ENCODE assay signal across 8 mouse cellular contexts in genomic region chr1:59484314-59484713, GRCm38 (mm10). TPM values are rescaled to one million over a fixed set of nuclear protein-coding genes. Genes with fewer than 3 reads are reported as not detected.
A peak's percentile ranks its signal among the peaks of the same experiment; 100 is the strongest.
DNase-seq lines count a peak whose midpoint lies in the region; ATAC-seq and TF ChIP-seq lines count a peak whose summit lies in the region.

No protein-coding gene starts in this region.

- H3K4me2 ChIP-seq in limb, embryonic 11.5 days (ENCODE audit: low read depth, severe bottlenecking): peak overlapping the region; percentile 88
- H3K4me2 ChIP-seq in neural tube, embryonic 15.5 days: peak overlapping the region; percentile 95

- H3K9me3 ChIP-seq in forebrain, embryonic 10.5 days: no peaks in the 10 kb centered on the region
- H3K9me3 ChIP-seq in limb, embryonic 11.5 days (ENCODE audit: control insufficient read depth, low read length): no peaks in the 10 kb centered on the region
- H3K9me3 ChIP-seq in neural tube, embryonic 15.5 days (replicated peaks): no peaks in the 10 kb centered on the region

- H3K27me3 ChIP-seq in forebrain, embryonic 10.5 days (ENCODE audit: poor library complexity, severe bottlenecking): peaks cover 36% of the 10 kb centered on the region
- H3K27me3 ChIP-seq in limb, embryonic 11.5 days (ENCODE audit: control insufficient read depth, insufficient read depth, low read length): no peaks in the 10 kb centered on the region
- peaks cover 2% of the 10 kb centered on the region; the same call in 1 of the 2 replicates for H3K27me3 ChIP-seq in neural tube, embryonic 15.5 days (replicated peaks)

- peak overlapping the region; percentile 94 for H3K27ac ChIP-seq in forebrain, embryonic 10.5 days
- peak overlapping the region; percentile 58 for H3K27ac ChIP-seq in limb, embryonic 11.5 days (replicated peaks; ENCODE audit: low read depth, low read length)
- H3K27ac ChIP-seq in neural tube, embryonic 15.5 days (replicated peaks): peak overlapping the region; percentile 60; the same call in 1 of the 2 replicates

- H3K4me3 ChIP-seq in lung, adult 2 months (replicated peaks; ENCODE audit: extremely low read depth, low read depth, low read length): peak overlapping the region; percentile 79
- peak overlapping the region; percentile 93 for H3K4me3 ChIP-seq in forebrain, embryonic 10.5 days
- H3K4me3 ChIP-seq in limb, embryonic 11.5 days (ENCODE audit: low read depth, low read length): peak overlapping the region; percentile 72
- H3K4me3 ChIP-seq in neural tube, embryonic 15.5 days (replicated peaks): peak overlapping the region; percentile 61

- WGBS in lung, adult 2 months: 37% methylated on average over 21 of the region's 21 CpGs
- 6% methylated on average over 21 of the region's 21 CpGs for WGBS in forebrain, embryonic 10.5 days
- 5% methylated on average over 21 of the region's 21 CpGs for WGBS in limb, embryonic 11.5 days
- 6% methylated on average over 21 of the region's 21 CpGs for WGBS in neural tube, embryonic 15.5 days

- peak overlapping the region; percentile 95 for H3K9ac ChIP-seq in limb, embryonic 11.5 days (ENCODE audit: low read length)
- H3K9ac ChIP-seq in neural tube, embryonic 15.5 days (replicated peaks): peak overlapping the region; percentile 62

- intact Hi-C loops in left cerebral cortex, postnatal 36 days (cut with DNase I): loop anchor here (5.0 kb wide), 2 partner anchors 98 to 138 kb away; no protein-coding TSS in a partner anchor

- peaks cover 10% of the 10 kb centered on the region; the same call in 1 of the 2 replicates for H3K4me1 ChIP-seq in lung, adult 2 months (ENCODE audit: control insufficient read depth, insufficient read depth, low read length)
- peaks cover 96% of the 10 kb centered on the region for H3K4me1 ChIP-seq in forebrain, embryonic 10.5 days
- H3K4me1 ChIP-seq in limb, embryonic 11.5 days (ENCODE audit: control insufficient read depth, insufficient read depth, low read length): peaks cover 29% of the 10 kb centered on the region
- H3K4me1 ChIP-seq in neural tube, embryonic 15.5 days: peaks cover 64% of the 10 kb centered on the region

- TF ChIP-seq POLR2A in lung, adult 2 months (IDR thresholded peaks at IDR 0.05; ENCODE audit: borderline replicate concordance, extremely low read depth, low read depth, low read length): no peak

- no peak for TF ChIP-seq CTCF in lung, adult 2 months (IDR thresholded peaks at IDR 0.05; ENCODE audit: insufficient read depth, low read length)

- ATAC-seq in limb, embryonic 11.5 days (ENCODE audit: insufficient number of reproducible peaks, low FRiP score, low TSS enrichment, low read depth): no peak
- ATAC-seq in neural tube, embryonic 15.5 days (ENCODE audit: low FRiP score): no peak

- H3K36me3 ChIP-seq in forebrain, embryonic 10.5 days (replicated peaks): peaks cover 26% of the 10 kb centered on the region
- H3K36me3 ChIP-seq in limb, embryonic 11.5 days (ENCODE audit: control insufficient read depth, insufficient read depth, low read length): peaks cover 4% of the 10 kb centered on the region; the same call in 1 of the 2 replicates
- no peaks in the 10 kb centered on the region for H3K36me3 ChIP-seq in neural tube, embryonic 15.5 days

- DNase-seq in lung, adult 2 months: no peak
- no peak for DNase-seq in lung, postnatal 10 days
- peak; percentile 50 for DNase-seq in forebrain, embryonic 10.5 days (ENCODE audit: extremely low spot score, low spot score)
- no peak for DNase-seq in limb, embryonic 11.5 days (ENCODE audit: low spot score)
- DNase-seq in adrenal gland, postnatal 4 days (ENCODE audit: low spot score in 2 of 2): no peak
- DNase-seq in urinary bladder, postnatal 4 days (ENCODE audit: low spot score in 2 of 2): no peak
- DNase-seq in left cerebral cortex, postnatal 36 days (ENCODE audit: low spot score in 2 of 2): no peak

RNA-seq across cellular contexts. Expression of gene Fzd7, which starts 2.1 kb away (rescaled TPM):
- 39.4 and 41.0 TPM in 2 replicates for polyA plus RNA-seq in lung, adult 2 months (2012; rRNA removed)
- 9.4 and 9.6 TPM in 2 replicates for polyA plus RNA-seq in forebrain, embryonic 10.5 days (2016; fragmentation: Nextera tagmentation; extraction: Ambion mirVana)
- polyA plus RNA-seq in limb, embryonic 11.5 days (2014; fragmentation: Nextera tagmentation; extraction: Ambion mirVana): 15.3 and 19.7 TPM in 2 replicates
- polyA plus RNA-seq in neural tube, embryonic 15.5 days (2015; fragmentation: Nextera tagmentation; extraction: Ambion mirVana): 3.5 and 4.5 TPM in 2 replicates
- 10 to 100 TPM; 23.6 to 28.7 TPM for total RNA-seq in adrenal gland, postnatal 4 days (2021)
- 1 to 10 TPM; 5.5 to 6.4 TPM for total RNA-seq in left cerebral cortex, postnatal 36 days (2021)

RNA-seq across cellular contexts. Expression of gene Gm973, which starts 31.8 kb away (rescaled TPM):
- polyA plus RNA-seq in lung, adult 2 months (2012; rRNA removed): 1.6 and 2.5 TPM in 2 replicates
- polyA plus RNA-seq in forebrain, embryonic 10.5 days (2016; fragmentation: Nextera tagmentation; extraction: Ambion mirVana): 0.76 and 1.3 TPM in 2 replicates
- 0.51 and 0.55 TPM in 2 replicates for polyA plus RNA-seq in limb, embryonic 11.5 days (2014; fragmentation: Nextera tagmentation; extraction: Ambion mirVana)
- polyA plus RNA-seq in neural tube, embryonic 15.5 days (2015; fragmentation: Nextera tagmentation; extraction: Ambion mirVana): 9.6 and 10.0 TPM in 2 replicates
- 10 to 100 TPM; 31.3 to 33.2 TPM for total RNA-seq in adrenal gland, postnatal 4 days (2021)
- total RNA-seq in left cerebral cortex, postnatal 36 days (2021): 10 to 100 TPM; 12.2 to 12.5 TPM
